Mouse (Mus musculus) activated CD4-positive, CD25-positive, alpha-beta regulatory T cell, adult 4 months (primary cell): Measurements from ENCODE around the gene Vwa3a. TPM values are rescaled to one million over a fixed set of nuclear protein-coding genes. Genes with fewer than 3 reads are reported as not detected.

ENCODE experiments used
- ATAC-seq: one replicate; pipeline ENCODE4 v1.8.0; 2017
- polyA plus RNA-seq, 2 experiments: library from polyadenylated mRNA; unstranded; fragments of 100-300 nt; shearing (Covaris generic); gene quantifications; one replicate each; pipeline ENCODE4 v1.2.1; 2017

The Vwa3a gene
- polyA plus RNA-seq, 2 experiments from 2014 or later, result not detected

GRCm38 (mm10) chr7:120746821-120747220 lies 7.7 kb downstream of the Vwa3a start:
- ATAC-seq, result no peak

GRCm38 (mm10) chr7:120748478-120748877 lies 9.4 kb downstream of the Vwa3a start:
- no peak for ATAC-seq

- no peak for ATAC-seq
Measured at GRCm38 (mm10) chr7:120751330-120751729, 12.2 kb downstream of the Vwa3a start.

GRCm38 (mm10) chr7:120751906-120752305 lies 12.8 kb downstream of the Vwa3a start:
- ATAC-seq, result no peak

GRCm38 (mm10) chr7:120754671-120755070 lies 15.6 kb downstream of the Vwa3a start:
- peak; percentile 91 for ATAC-seq

- ATAC-seq, result no peak
Measured at GRCm38 (mm10) chr7:120767369-120767768, 28.3 kb downstream of the Vwa3a start.

GRCm38 (mm10) chr7:120771389-120771788 lies 32.3 kb downstream of the Vwa3a start:
- no peak for ATAC-seq

GRCm38 (mm10) chr7:120778012-120778411 lies 38.9 kb downstream of the Vwa3a start:
- ATAC-seq, result no peak

GRCm38 (mm10) chr7:120795544-120795943 lies 56.4 kb downstream of the Vwa3a start:
- ATAC-seq, result no peak

GRCm38 (mm10) chr7:120796369-120796768 lies 57.3 kb downstream of the Vwa3a start:
- no peak for ATAC-seq

- no peak for ATAC-seq
Measured at GRCm38 (mm10) chr7:120803268-120803667, 64.2 kb downstream of the Vwa3a start.

- ATAC-seq, result no peak
Measured at GRCm38 (mm10) chr7:120809705-120810104, 70.6 kb downstream of the Vwa3a start.

- no peak for ATAC-seq
Measured at GRCm38 (mm10) chr7:120811834-120812415, 72.8 kb downstream of the Vwa3a start, which contains the start of gene Gm5737. Gene Gm5737 (plus strand): TSS chr7:120812365.

- no peak for ATAC-seq
Measured at GRCm38 (mm10) chr7:120817552-120817951, 78.4 kb downstream of the Vwa3a start.

- ATAC-seq, result no peak
Measured at GRCm38 (mm10) chr7:120819386-120819785, 80.3 kb downstream of the Vwa3a start.

GRCm38 (mm10) chr7:120823248-120823647 lies 84.1 kb downstream of the Vwa3a start:
- peak; percentile 86 for ATAC-seq

GRCm38 (mm10) chr7:120825097-120825496 lies 86.0 kb downstream of the Vwa3a start:
- ATAC-seq, result no peak

GRCm38 (mm10) chr7:120826408-120826807 lies 87.3 kb downstream of the Vwa3a start:
- ATAC-seq, result no peak

GRCm38 (mm10) chr7:120830431-120831381 lies 91.6 kb downstream of the Vwa3a start:
- ATAC-seq, result peak; percentile 30

GRCm38 (mm10) chr7:120834426-120834825 lies 95.3 kb downstream of the Vwa3a start:
- peak; percentile 28 for ATAC-seq

- ATAC-seq, result peak; percentile 83
Measured at GRCm38 (mm10) chr7:120834863-120835372, 95.8 kb downstream of the Vwa3a start.

- ATAC-seq, result peak; percentile 59
Measured at GRCm38 (mm10) chr7:120835449-120836359, 96.6 kb downstream of the Vwa3a start.
